In the genomic region with DNA sequence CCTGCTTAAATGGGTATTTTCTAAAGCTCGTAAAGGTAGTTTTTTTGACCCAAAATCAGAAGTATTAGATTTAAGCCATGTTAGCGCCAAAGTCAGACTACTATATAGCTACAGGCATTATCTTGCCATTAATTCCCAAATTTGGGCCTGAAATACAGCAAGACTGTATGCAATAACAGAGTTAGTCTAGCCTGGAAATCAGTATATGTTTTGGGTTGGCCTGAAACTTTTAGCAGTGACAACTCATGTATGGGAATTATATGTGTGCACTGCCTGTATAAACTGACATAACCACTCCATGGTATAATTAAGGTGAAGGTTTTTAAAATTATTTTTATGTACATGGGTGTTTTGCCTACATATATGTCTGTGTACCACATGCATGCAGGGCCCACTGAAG, we compare ENCODE assay signal across 7 mouse cellular contexts. TPM values are rescaled to one million over a fixed set of nuclear protein-coding genes. Genes with fewer than 3 reads are reported as not detected.
DNase-seq lines count a peak whose midpoint lies in the region; ATAC-seq and TF ChIP-seq lines count a peak whose summit lies in the region.

Gene Atp5j2 (minus strand): TSS at position 101 of the 400 bp plus-strand sequence.

- H3K36me3 ChIP-seq in C2C12 (ENCODE audit: control insufficient read depth, insufficient read depth) (peaks cover 9% of the 10 kb centered on the region), ES-Bruce4 (ENCODE audit: control insufficient read depth, insufficient read depth, low read length, poor library complexity, severe bottlenecking) (peaks cover 14% of the 10 kb centered on the region)
- H3K36me3 ChIP-seq in forebrain, embryonic 12.5 days (replicated peaks) = peaks cover 31% of the 10 kb centered on the region
- H3K36me3 ChIP-seq in hindbrain, embryonic 10.5 days = peaks cover 57% of the 10 kb centered on the region
- peaks cover 54% of the 10 kb centered on the region for H3K36me3 ChIP-seq in liver, embryonic 12.5 days
- H3K36me3 ChIP-seq in stomach, postnatal 0 days (ENCODE audit: control insufficient read depth, insufficient read depth, low read length) = peaks cover 11% of the 10 kb centered on the region; the same call in 1 of the 2 replicates

- H3K27ac ChIP-seq in ES-Bruce4 (ENCODE audit: insufficient read depth, low read length) = peak within 1 kb of the TSS; percentile 94
- peak within 1 kb of the TSS; percentile 82 for H3K27ac ChIP-seq in forebrain, embryonic 12.5 days
- H3K27ac ChIP-seq in hindbrain, embryonic 10.5 days = peak within 1 kb of the TSS; percentile 98
- peak within 1 kb of the TSS; percentile 76 for H3K27ac ChIP-seq in liver, embryonic 12.5 days
- peak within 1 kb of the TSS; percentile 93 for H3K27ac ChIP-seq in stomach, postnatal 0 days (replicated peaks)

- peak within 1 kb of the TSS; percentile 73 for H3K4me2 ChIP-seq in forebrain, embryonic 12.5 days
- peak within 1 kb of the TSS; percentile 89 for H3K4me2 ChIP-seq in liver, embryonic 12.5 days
- peak within 1 kb of the TSS; percentile 86 for H3K4me2 ChIP-seq in stomach, postnatal 0 days (replicated peaks; ENCODE audit: low read depth)

- TF ChIP-seq CTCF in C2C12 (IDR thresholded peaks at IDR 0.05; ENCODE audit: control insufficient read depth, insufficient read depth, insufficient read length) (no peak), ES-Bruce4 (IDR thresholded peaks at IDR 0.05; ENCODE audit: low read depth, low read length) (no peak)
- TF ChIP-seq CTCF in stomach, postnatal 0 days (IDR thresholded peaks at IDR 0.05; ENCODE audit: low read depth) = no peak

- peak within 1 kb of the TSS; percentile 90 for H3K4me3 ChIP-seq in C2C12 (ENCODE audit: insufficient read depth, poor library complexity, severe bottlenecking)
- H3K4me3 ChIP-seq in ES-Bruce4 (ENCODE audit: low read depth, low read length) = peak within 1 kb of the TSS; percentile 96
- peak within 1 kb of the TSS; percentile 88 for H3K4me3 ChIP-seq in forebrain, embryonic 12.5 days (replicated peaks)
- H3K4me3 ChIP-seq in hindbrain, embryonic 10.5 days = peak within 1 kb of the TSS; percentile 95
- peak within 1 kb of the TSS; percentile 93 for H3K4me3 ChIP-seq in liver, embryonic 12.5 days
- peak within 1 kb of the TSS; percentile 76 for H3K4me3 ChIP-seq in stomach, postnatal 0 days (ENCODE audit: low read depth, low read length)

- H3ac ChIP-seq in C2C12 (ENCODE audit: control insufficient read depth, insufficient read length, low read depth) = peak within 1 kb of the TSS; percentile 93

- no peaks in the 10 kb centered on the region for H3K4me1 ChIP-seq in ES-Bruce4 (ENCODE audit: control insufficient read depth, insufficient read depth, low read length)
- H3K4me1 ChIP-seq in forebrain, embryonic 12.5 days = peaks cover 12% of the 10 kb centered on the region
- peaks cover 22% of the 10 kb centered on the region for H3K4me1 ChIP-seq in hindbrain, embryonic 10.5 days (replicated peaks)
- H3K4me1 ChIP-seq in liver, embryonic 12.5 days = peaks cover 30% of the 10 kb centered on the region
- peaks cover 5% of the 10 kb centered on the region; the same call in 1 of the 2 replicates for H3K4me1 ChIP-seq in stomach, postnatal 0 days (replicated peaks; ENCODE audit: control insufficient read depth, insufficient read depth)

- no peaks in the 10 kb centered on the region for H3K9me3 ChIP-seq in ES-Bruce4 (replicated peaks; ENCODE audit: control insufficient read depth, insufficient read depth, low read length, poor library complexity, severe bottlenecking)
- no peaks in the 10 kb centered on the region for H3K9me3 ChIP-seq in forebrain, embryonic 12.5 days
- H3K9me3 ChIP-seq in hindbrain, embryonic 10.5 days = no peaks in the 10 kb centered on the region
- H3K9me3 ChIP-seq in liver, embryonic 12.5 days (replicated peaks) = no peaks in the 10 kb centered on the region
- no peaks in the 10 kb centered on the region for H3K9me3 ChIP-seq in stomach, postnatal 0 days (ENCODE audit: control insufficient read depth, low read length)

- 85% methylated on average over 2 of the region's 2 CpGs for WGBS in forebrain, embryonic 12.5 days
- 88% methylated on average over 2 of the region's 2 CpGs for WGBS in hindbrain, embryonic 10.5 days
- 83% methylated on average over 2 of the region's 2 CpGs for whole genome bisulfite sequencing in liver, embryonic 12.5 days (ENCODE audit: insufficient replicate concordance)
- 89% methylated on average over 2 of the region's 2 CpGs for WGBS in stomach, postnatal 0 days

- TF ChIP-seq EP300 in ES-Bruce4 (IDR thresholded peaks at IDR 0.05; ENCODE audit: insufficient read depth, low read depth, low read length) = no peak
- TF ChIP-seq EP300 in stomach, postnatal 0 days (optimal IDR thresholded peaks at IDR 0.05) = no peak

- H3K79me3 ChIP-seq in C2C12 (ENCODE audit: low read depth) = peaks cover 42% of the 10 kb centered on the region

- peaks cover 44% of the 10 kb centered on the region for H3K79me2 ChIP-seq in C2C12 (ENCODE audit: control insufficient read depth, insufficient read depth)

- H3K9ac ChIP-seq in ES-Bruce4 (ENCODE audit: low read depth, poor library complexity, severe bottlenecking) = peak within 1 kb of the TSS; percentile 85
- peak within 1 kb of the TSS; percentile 96 for H3K9ac ChIP-seq in forebrain, embryonic 12.5 days
- H3K9ac ChIP-seq in liver, embryonic 12.5 days = peak within 1 kb of the TSS; percentile 89
- H3K9ac ChIP-seq in stomach, postnatal 0 days (ENCODE audit: low read length) = peak within 1 kb of the TSS; percentile 94

- DNase-seq in hindbrain, embryonic 10.5 days (ENCODE audit: low spot score) = no peak
- DNase-seq in stomach, postnatal 0 days (ENCODE audit: low spot score) = no peak
- no peak for DNase-seq in kidney, postnatal 14 days

- no peak for TF ChIP-seq POLR2A in ES-Bruce4 (IDR thresholded peaks at IDR 0.05; ENCODE audit: insufficient read depth, low read length)

- ATAC-seq in forebrain, embryonic 12.5 days (ENCODE audit: low FRiP score) = no peak
- ATAC-seq in liver, embryonic 12.5 days = no peak
- ATAC-seq in stomach, postnatal 0 days (ENCODE audit: low FRiP score, low TSS enrichment) = no peak

- H3K27me3 ChIP-seq in C2C12 (ENCODE audit: control insufficient read depth, insufficient read depth, insufficient read length) (no peaks in the 10 kb centered on the region), ES-Bruce4 (ENCODE audit: control insufficient read depth, insufficient read depth, low read length, poor library complexity, severe bottlenecking) (no peaks in the 10 kb centered on the region)
- no peaks in the 10 kb centered on the region for H3K27me3 ChIP-seq in forebrain, embryonic 12.5 days
- no peaks in the 10 kb centered on the region for H3K27me3 ChIP-seq in hindbrain, embryonic 10.5 days (ENCODE audit: insufficient read depth, poor library complexity, severe bottlenecking)
- no peaks in the 10 kb centered on the region for H3K27me3 ChIP-seq in liver, embryonic 12.5 days (replicated peaks)
- no peaks in the 10 kb centered on the region for H3K27me3 ChIP-seq in stomach, postnatal 0 days (ENCODE audit: control insufficient read depth, insufficient read depth, low read length)

TF ChIP-seq in C2C12, 6 proteins besides CTCF, POLR2A, EP300 and RAD21:
- TF ChIP-seq FOSL1 (IDR thresholded peaks at IDR 0.05; ENCODE audit: insufficient read depth, low read length, poor library complexity, severe bottlenecking) (no peak), MYOD1 (IDR thresholded peaks at IDR 0.05; ENCODE audit: control insufficient read depth, insufficient read length, low read depth) (no peak), USF1 (IDR thresholded peaks at IDR 0.05; ENCODE audit: low read depth) (no peak), CEBPB (IDR thresholded peaks at IDR 0.05; ENCODE audit: low read depth) (no peak), MAX (IDR thresholded peaks at IDR 0.05) (no peak), MYOG (IDR thresholded peaks at IDR 0.05; ENCODE audit: control insufficient read depth, extremely low read depth, insufficient read length) (no peak)
TF ChIP-seq in C2C12: peak in this region for 0.

RNA-seq across cellular contexts. Expression of gene Atp5j2, which starts in this region (rescaled TPM):
- polyA plus RNA-seq in C2C12 (2012; fragmentation: generic; extraction: Trizol) = 643 TPM
- 300 and 316 TPM in 2 replicates for polyA plus RNA-seq in ES-Bruce4 (2011; ENCODE audit: insufficient read depth, insufficient read length, low read depth, missing spikeins)
- 523 and 541 TPM in 2 replicates for polyA plus RNA-seq in forebrain, embryonic 12.5 days (2016; fragmentation: Nextera tagmentation; extraction: Ambion mirVana)
- 542 and 582 TPM in 2 replicates for polyA plus RNA-seq in hindbrain, embryonic 10.5 days (2016; fragmentation: Nextera tagmentation; extraction: Ambion mirVana)
- polyA plus RNA-seq in liver, embryonic 12.5 days (2016; fragmentation: Nextera tagmentation; extraction: Ambion mirVana) = 460 and 491 TPM in 2 replicates
- 602 and 646 TPM in 2 replicates for polyA plus RNA-seq in stomach, postnatal 0 days (2015; fragmentation: Nextera tagmentation; extraction: Ambion mirVana)
